11 mouse cellular contexts compared by ENCODE assay signal in genomic region chr13:107546181-107546900, GRCm38 (mm10).
DNase-seq lines count a peak whose midpoint lies in the region; ATAC-seq lines count a peak whose summit lies in the region.
"Had no signal": no experiment of that assay in that cellular context is flagged by ENCODE, and none has a peak within 500 bp of the region (broad histone marks: within the 10 kb centered on the region; RNA-seq: fewer than 3 reads in every experiment).

No protein-coding gene starts in this region.

- peak overlapping the region; percentile 29 for H3K4me2 ChIP-seq in forebrain, embryonic 13.5 days
- H3K4me2 ChIP-seq in midbrain, embryonic 11.5 days, result no peak overlapping the region
- no peak overlapping the region for H3K4me2 ChIP-seq in intestine, embryonic 16.5 days (ENCODE audit: low read depth, low read length)
- H3K4me2 ChIP-seq: embryonic facial prominence, embryonic 15.5 days; liver, embryonic 15.5 days had no signal

- peak overlapping the region; percentile 69 for H3K27ac ChIP-seq in forebrain, embryonic 13.5 days
- peak overlapping the region; percentile 15; the same call in 1 of the 2 replicates for H3K27ac ChIP-seq in midbrain, embryonic 11.5 days (ENCODE audit: low read depth, low read length)
- no peak overlapping the region for H3K27ac ChIP-seq in heart, embryonic 10.5 days
- H3K27ac ChIP-seq in intestine, embryonic 16.5 days (ENCODE audit: low read length), result no peak overlapping the region
- H3K27ac ChIP-seq: embryonic facial prominence, embryonic 15.5 days; liver, embryonic 15.5 days had no signal

- no peaks in the 10 kb centered on the region for H3K27me3 ChIP-seq in forebrain, embryonic 13.5 days
- H3K27me3 ChIP-seq in midbrain, embryonic 11.5 days (ENCODE audit: control insufficient read depth, insufficient read depth, low read length), result no peaks in the 10 kb centered on the region
- H3K27me3 ChIP-seq in heart, embryonic 10.5 days (ENCODE audit: insufficient read depth, poor library complexity, severe bottlenecking), result no peaks in the 10 kb centered on the region
- no peaks in the 10 kb centered on the region for H3K27me3 ChIP-seq in intestine, embryonic 16.5 days (replicated peaks; ENCODE audit: control insufficient read depth, insufficient read depth, low read length)
- H3K27me3 ChIP-seq: embryonic facial prominence, embryonic 15.5 days; liver, embryonic 15.5 days had no signal

- H3K36me3 ChIP-seq in forebrain, embryonic 13.5 days (ENCODE audit: poor library complexity, severe bottlenecking), result no peaks in the 10 kb centered on the region
- H3K36me3 ChIP-seq in midbrain, embryonic 11.5 days (ENCODE audit: control insufficient read depth, insufficient read depth, low read length), result no peaks in the 10 kb centered on the region
- no peaks in the 10 kb centered on the region for H3K36me3 ChIP-seq in heart, embryonic 10.5 days
- H3K36me3 ChIP-seq in intestine, embryonic 16.5 days (ENCODE audit: control insufficient read depth, insufficient read depth, low read length), result no peaks in the 10 kb centered on the region
- H3K36me3 ChIP-seq: embryonic facial prominence, embryonic 15.5 days; liver, embryonic 15.5 days had no signal

- H3K4me3 ChIP-seq in forebrain, embryonic 13.5 days, result no peak overlapping the region
- H3K4me3 ChIP-seq in midbrain, embryonic 11.5 days (ENCODE audit: low read depth, low read length), result no peak overlapping the region
- H3K4me3 ChIP-seq in heart, embryonic 10.5 days, result no peak overlapping the region
- H3K4me3 ChIP-seq in intestine, embryonic 16.5 days (ENCODE audit: low read length), result no peak overlapping the region
- H3K4me3 ChIP-seq: embryonic facial prominence, embryonic 15.5 days; liver, embryonic 15.5 days had no signal

- H3K9me3 ChIP-seq in forebrain, embryonic 13.5 days (replicated peaks), result no peaks in the 10 kb centered on the region
- H3K9me3 ChIP-seq in midbrain, embryonic 11.5 days (ENCODE audit: control insufficient read depth, low read length), result no peaks in the 10 kb centered on the region
- H3K9me3 ChIP-seq in heart, embryonic 10.5 days, result no peaks in the 10 kb centered on the region
- no peaks in the 10 kb centered on the region for H3K9me3 ChIP-seq in intestine, embryonic 16.5 days (ENCODE audit: control insufficient read depth, low read length)
- H3K9me3 ChIP-seq: embryonic facial prominence, embryonic 15.5 days; liver, embryonic 15.5 days had no signal

- DNase-seq in layer of hippocampus, adult 11-12 months (ENCODE audit: low spot score), result peak; percentile 11
- DNase-seq in layer of hippocampus, adult 8-10 months (ENCODE audit: low spot score in 2 of 2), result no peak
- DNase-seq in midbrain, embryonic 11.5 days (ENCODE audit: low spot score, missing footprints), result no peak
- DNase-seq in right cerebral cortex, adult 2 months (ENCODE audit: low spot score in 2 of 2), result peak; percentile 16 to 23
- DNase-seq in heart, embryonic 10.5 days (ENCODE audit: low spot score), result no peak
- DNase-seq in gastrocnemius, postnatal 10 days, result no peak
- DNase-seq: heart, adult 18-20 months had no signal

- peak; percentile 34 for ATAC-seq in forebrain, embryonic 13.5 days
- ATAC-seq in midbrain, embryonic 11.5 days (ENCODE audit: low FRiP score), result no peak
- ATAC-seq in intestine, embryonic 16.5 days, result no peak

- no peak overlapping the region for H3K9ac ChIP-seq in forebrain, embryonic 13.5 days
- no peak overlapping the region for H3K9ac ChIP-seq in midbrain, embryonic 11.5 days (ENCODE audit: low read length)
- no peak overlapping the region for H3K9ac ChIP-seq in intestine, embryonic 16.5 days (ENCODE audit: low read depth, low read length)
- H3K9ac ChIP-seq: embryonic facial prominence, embryonic 15.5 days; liver, embryonic 15.5 days had no signal

- 23% methylated on average over 10 of the region's 10 CpGs for WGBS in forebrain, embryonic 13.5 days
- 61% methylated on average over 10 of the region's 10 CpGs for WGBS in midbrain, embryonic 11.5 days
- WGBS in heart, embryonic 10.5 days, result 63% methylated on average over 10 of the region's 10 CpGs
- WGBS in intestine, embryonic 16.5 days, result 50% methylated on average over 10 of the region's 10 CpGs

- peaks cover 35% of the 10 kb centered on the region for H3K4me1 ChIP-seq in forebrain, embryonic 13.5 days
- H3K4me1 ChIP-seq in midbrain, embryonic 11.5 days (ENCODE audit: control insufficient read depth, insufficient read depth, low read length), result peaks cover 23% of the 10 kb centered on the region
- H3K4me1 ChIP-seq in heart, embryonic 10.5 days, result 0 out of 2 replicates have a peak, but pooled peaks cover 2% of the 10 kb centered on the region
- no peaks in the 10 kb centered on the region for H3K4me1 ChIP-seq in intestine, embryonic 16.5 days (ENCODE audit: control insufficient read depth, insufficient read depth, low read length)
- H3K4me1 ChIP-seq: embryonic facial prominence, embryonic 15.5 days; liver, embryonic 15.5 days had no signal

Comparison
In these comparisons a context has a peak if more than half of its experiments do, and no peak if none do; other contexts are left out.
1. DNase-seq: peak in layer of hippocampus, adult 11-12 months (single experiment) and right cerebral cortex, adult 2 months (2 of 2); none in layer of hippocampus, adult 8-10 months (0 of 2), midbrain, embryonic 11.5 days (single experiment), heart, embryonic 10.5 days (single experiment) and gastrocnemius, postnatal 10 days (single experiment).
2. H3K27ac ChIP-seq: peak in forebrain, embryonic 13.5 days (single experiment) and midbrain, embryonic 11.5 days (single experiment); none in heart, embryonic 10.5 days (single experiment) and intestine, embryonic 16.5 days (single experiment).